Comparison of ENCODE assay signal across 8 mouse cellular contexts in genomic region chr2:174327295-174327981, GRCm38 (mm10). TPM values are rescaled to one million over a fixed set of nuclear protein-coding genes. Genes with fewer than 3 reads are reported as not detected.
DNase-seq lines count a peak whose midpoint lies in the region; ATAC-seq and TF ChIP-seq lines count a peak whose summit lies in the region.

No protein-coding gene starts in this region.

- H3K9ac ChIP-seq in hindbrain, embryonic 13.5 days = peak overlapping the region; percentile 65

- peak; percentile 84 for DNase-seq in NIH3T3 (ENCODE audit: low read depth)
- peak; percentile 77 to 80 for DNase-seq in cerebellum, adult 2 months
- peak; percentile 77 for DNase-seq in forelimb bud, embryonic 11.5 days (ENCODE audit: low read depth, low spot score)
- DNase-seq in left cerebral cortex, postnatal 10 days (ENCODE audit: extremely low spot score in 1 of 2, low spot score in 2 of 2) = peak; percentile 64 to 83
- DNase-seq in right cerebral cortex, postnatal 25 days = peak; percentile 82
- DNase-seq in yolk sac, embryonic 10.5 days (ENCODE audit: low spot score) = peak; percentile 52

- H3K9me3 ChIP-seq in hindbrain, embryonic 13.5 days = no peaks in the 10 kb centered on the region

- H3K4me1 ChIP-seq in cerebellum, adult 2 months (ENCODE audit: control insufficient read depth, insufficient read depth, low read length) = 0 out of 2 replicates have a peak, but pooled peaks cover 3% of the 10 kb centered on the region
- H3K4me1 ChIP-seq in hindbrain, embryonic 13.5 days (replicated peaks) = peaks cover 23% of the 10 kb centered on the region

- no peaks in the 10 kb centered on the region for H3K36me3 ChIP-seq in hindbrain, embryonic 13.5 days

- WGBS in cerebellum, adult 2 months = 56% methylated on average over 64 of the region's 64 CpGs
- WGBS in hindbrain, embryonic 13.5 days = 60% methylated on average over 64 of the region's 64 CpGs

- H3K27ac ChIP-seq in cerebellum, adult 2 months (ENCODE audit: insufficient read depth, low read length) = peak overlapping the region; percentile 29; the same call in 1 of the 2 replicates
- peak overlapping the region; percentile 52 for H3K27ac ChIP-seq in hindbrain, embryonic 13.5 days

- peak; percentile 75 for TF ChIP-seq POLR2A in cerebellum, adult 2 months (IDR thresholded peaks at IDR 0.05; ENCODE audit: borderline replicate concordance, insufficient read depth, low read length)

- no peaks in the 10 kb centered on the region for H3K27me3 ChIP-seq in cerebellum, adult 2 months (ENCODE audit: control insufficient read depth, insufficient read depth, low read length)
- no peaks in the 10 kb centered on the region for H3K27me3 ChIP-seq in hindbrain, embryonic 13.5 days

- peak overlapping the region; percentile 75 for H3K4me3 ChIP-seq in cerebellum, adult 2 months (replicated peaks; ENCODE audit: insufficient read depth, low read depth, low read length)
- H3K4me3 ChIP-seq in hindbrain, embryonic 13.5 days = peak overlapping the region; percentile 98

- H3K4me2 ChIP-seq in hindbrain, embryonic 13.5 days = peak overlapping the region; percentile 69

- peak; percentile 67 for ATAC-seq in hindbrain, embryonic 13.5 days (ENCODE audit: low FRiP score)
- peak; percentile 57 for ATAC-seq in megakaryocyte progenitor cell, adult 5-6 weeks (replicated peaks; ENCODE audit: poor library complexity)

- TF ChIP-seq CTCF in cerebellum, adult 2 months (IDR thresholded peaks at IDR 0.05; ENCODE audit: borderline replicate concordance, insufficient read depth, low read depth, low read length) = no peak

- intact Hi-C loops in left cerebral cortex, postnatal 10 days (cut with DNase I) = loop anchor here (5.0 kb wide), 2 partner anchors 205 to 345 kb away; no protein-coding TSS in a partner anchor

RNA-seq across cellular contexts. Expression of gene Gm20721, which starts 19.1 kb away (rescaled TPM):
- polyA plus RNA-seq in cerebellum, adult 2 months (2012; rRNA removed) = 0.06 and 0.07 TPM in 2 replicates
- 13.1 and 13.9 TPM in 2 replicates for polyA plus RNA-seq in hindbrain, embryonic 13.5 days (2015; fragmentation: Nextera tagmentation; extraction: Ambion mirVana)
- 1 to 10 TPM; 2.2 to 2.6 TPM for total RNA-seq in left cerebral cortex, postnatal 10 days (2021)
- 0.12 TPM in 1 of 2 replicates, not detected in the other for total RNA-seq in megakaryocyte progenitor cell, adult 5-6 weeks (2015)
- total RNA-seq in megakaryocyte progenitor cell, adult 5-6 weeks (2017) = 3.1 and 3.3 TPM in 2 replicates

RNA-seq across cellular contexts. Expression of gene Gnas, which starts 43.3 kb away (rescaled TPM):
- 2,758 and 2,923 TPM in 2 replicates for polyA plus RNA-seq in cerebellum, adult 2 months (2012; rRNA removed)
- polyA plus RNA-seq in hindbrain, embryonic 13.5 days (2015; fragmentation: Nextera tagmentation; extraction: Ambion mirVana) = 1,452 and 1,516 TPM in 2 replicates
- 1,000 to 10,000 TPM; 1,952 to 1,966 TPM for total RNA-seq in left cerebral cortex, postnatal 10 days (2021)
- 564 and 566 TPM in 2 replicates for total RNA-seq in megakaryocyte progenitor cell, adult 5-6 weeks (2015)
- total RNA-seq in megakaryocyte progenitor cell, adult 5-6 weeks (2017) = 218 and 221 TPM in 2 replicates

Comparison
In these comparisons a context has a peak if more than half of its experiments do, and no peak if none do; other contexts are left out.
1. Peak in every context shown above with its lines: DNase-seq, ATAC-seq, H3K4me3 ChIP-seq and H3K27ac ChIP-seq.